Mouse (Mus musculus) embryonic fibroblast, embryonic 13.5 days (primary cell): Measurements from ENCODE around the gene Kcnq1. TPM values are rescaled to one million over a fixed set of nuclear protein-coding genes. Genes with fewer than 3 reads are reported as not detected.
A peak's percentile ranks its signal among the peaks of the same experiment; 100 is the strongest.

Experiments used
- H3K27ac ChIP-seq: 2 replicates; pipeline ENCODE4 v1.5.1; 2012; ENCODE audit warnings: low read length, control low read depth, inconsistent platforms; ENCODE audit not compliant: insufficient read depth
- H3K4me1 ChIP-seq: 2 replicates; pipeline ENCODE4 v1.6.1; 2011; ENCODE audit warnings: low read length; ENCODE audit not compliant: control insufficient read depth, insufficient read depth
- H3K4me3 ChIP-seq: 2 replicates; pipeline ENCODE4 v1.5.1; 2011; ENCODE audit warnings: mild to moderate bottlenecking, control low read depth, low read length; ENCODE audit not compliant: insufficient read depth
- CTCF ChIP-seq: IDR thresholded peaks from 2 replicates; pipeline ENCODE4 v1.5.1; 2011; ENCODE audit warnings: mild to moderate bottlenecking, control low read depth, low read length, moderate library complexity, borderline replicate concordance; ENCODE audit not compliant: insufficient read depth
- POLR2A ChIP-seq: IDR thresholded peaks from 2 replicates; pipeline ENCODE4 v1.6.1; 2011; ENCODE audit warnings: low read depth, mild to moderate bottlenecking, control low read depth, low read length, moderate library complexity
- polyA plus RNA-seq: library from polyadenylated mRNA; stranded (reverse); fragments of >200 nt; gene quantifications from 2 replicates; pipeline ENCODE4 v1.2.4, GENCODE M21; 2011; ENCODE audit warnings: low read depth; ENCODE audit not compliant: missing spikeins, insufficient read length

The Kcnq1 gene
- polyA plus RNA-seq, 1 experiment = not detected

DNA sequence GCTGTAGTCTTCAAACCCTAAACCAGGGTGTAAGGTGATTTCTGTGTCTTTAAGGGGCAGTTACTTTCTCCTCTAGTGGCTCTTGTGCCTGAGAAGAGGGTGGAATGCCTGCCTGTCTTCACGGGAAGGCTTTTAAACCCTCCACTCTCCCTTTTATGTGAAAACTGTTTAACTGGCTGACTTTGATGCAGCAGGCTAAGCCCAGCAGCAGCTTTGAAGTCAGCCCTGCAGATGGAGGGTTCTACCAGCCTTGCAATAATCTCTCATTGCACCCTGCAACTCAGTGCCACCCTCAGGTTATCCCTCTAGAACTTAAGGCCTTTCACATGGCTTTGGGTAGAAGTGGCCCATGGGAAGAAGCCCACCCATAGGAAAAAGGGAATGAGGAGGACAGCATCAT, 178.7 kb downstream of the Kcnq1 start:
- no peak overlapping the region for H3K4me3 ChIP-seq
- no peaks in the 10 kb centered on the region; the same call in 1 of the 2 replicates for H3K4me1 ChIP-seq
- TF ChIP-seq CTCF (no peak), POLR2A (no peak)
- no peak overlapping the region for H3K27ac ChIP-seq

DNA sequence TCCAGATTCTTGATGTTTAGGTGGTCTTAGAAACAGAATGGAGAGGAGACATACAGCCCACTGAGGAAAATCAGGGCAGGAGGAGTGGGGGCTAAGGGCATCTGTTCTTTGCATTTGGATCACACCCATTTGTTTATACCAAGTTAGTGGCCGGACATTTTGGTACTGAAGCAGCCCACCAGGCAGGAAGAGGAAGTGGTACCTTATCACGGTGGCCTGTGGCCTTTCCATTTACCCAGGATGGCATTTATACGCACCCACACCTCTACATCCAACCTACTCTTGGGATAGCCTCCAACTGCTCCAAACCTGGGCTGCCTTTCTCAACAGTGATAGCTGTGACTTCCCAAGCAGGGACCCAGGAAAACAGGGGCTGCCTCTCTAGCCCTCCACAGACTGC, 179.3 kb downstream of the Kcnq1 start:
- no peak for TF ChIP-seq POLR2A
- TF ChIP-seq CTCF = no peak

DNA sequence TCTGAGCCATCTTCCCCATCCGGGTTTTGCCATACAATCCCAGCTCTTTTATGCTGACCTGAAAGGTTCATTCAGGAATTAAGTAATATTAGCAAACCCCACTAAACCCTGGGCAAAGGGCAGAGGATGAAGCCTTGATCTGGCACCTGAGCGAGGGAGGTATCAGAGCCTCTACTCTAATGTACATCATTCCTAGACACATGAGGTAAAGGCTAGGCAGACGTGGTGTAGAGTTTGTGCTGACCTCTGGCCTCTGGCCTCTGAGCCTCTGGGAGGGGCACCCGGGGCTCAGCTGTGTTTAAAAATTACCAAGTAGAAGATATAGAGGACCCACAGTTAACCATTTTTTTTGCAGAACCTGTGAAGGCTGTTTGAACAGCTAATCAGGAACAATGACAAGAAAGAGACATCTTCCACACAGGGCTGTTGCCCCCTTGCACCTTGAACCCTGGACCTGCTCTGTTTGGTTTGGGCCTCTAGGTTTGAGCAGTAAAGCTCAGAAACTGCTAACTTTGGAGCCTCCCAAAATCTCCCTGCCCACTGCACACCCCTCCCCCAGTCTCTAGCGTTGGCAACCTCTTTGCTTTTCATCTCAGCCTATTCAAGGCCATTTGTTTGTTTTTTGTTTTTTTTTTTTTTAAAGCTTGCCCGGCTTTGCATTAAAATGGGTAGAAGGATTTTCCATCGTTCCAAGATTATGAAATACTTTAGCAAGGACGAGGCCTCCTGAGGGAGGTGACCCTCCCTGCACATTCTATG, 180.5 kb downstream of the Kcnq1 start:
- Histone ChIP-seq H3K27ac (no peak overlapping the region), H3K4me1 (no peaks in the 10 kb centered on the region; the same call in 1 of the 2 replicates), H3K4me3 (no peak overlapping the region)
- no peak for TF ChIP-seq CTCF
- no peak for TF ChIP-seq POLR2A

More for the DNA sequence above, 179.3 kb downstream of the Kcnq1 start:
- Histone ChIP-seq H3K4me3 (no peak overlapping the region), H3K27ac (no peak overlapping the region), H3K4me1 (no peaks in the 10 kb centered on the region; the same call in 1 of the 2 replicates)

DNA sequence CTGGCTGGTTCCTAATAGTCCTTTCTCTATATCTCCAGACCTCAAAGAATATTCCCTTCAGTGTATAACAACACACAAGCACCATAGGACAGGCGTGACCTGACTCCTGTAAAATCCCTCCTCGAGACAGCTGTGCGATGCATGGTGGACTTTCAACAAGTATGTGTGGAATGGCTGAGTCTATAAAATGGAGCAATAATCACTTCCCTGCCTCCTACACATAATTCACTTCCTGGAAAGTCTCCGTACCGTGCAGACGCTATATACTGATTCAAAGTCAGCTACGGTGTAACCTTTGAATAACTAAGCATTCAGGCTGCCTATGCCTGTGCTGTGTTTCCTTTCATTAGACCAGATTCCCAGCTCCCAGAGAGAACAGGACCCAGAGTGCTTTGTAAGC, 182.0 kb downstream of the Kcnq1 start:
- no peak for TF ChIP-seq POLR2A
- no peak for TF ChIP-seq CTCF
- H3K4me1 ChIP-seq = no peaks in the 10 kb centered on the region; the same call in 1 of the 2 replicates
- H3K4me3 ChIP-seq = no peak overlapping the region
- 0 out of 2 replicates have a peak overlapping the region, but pooled peaks have one; percentile 7 for H3K27ac ChIP-seq

DNA sequence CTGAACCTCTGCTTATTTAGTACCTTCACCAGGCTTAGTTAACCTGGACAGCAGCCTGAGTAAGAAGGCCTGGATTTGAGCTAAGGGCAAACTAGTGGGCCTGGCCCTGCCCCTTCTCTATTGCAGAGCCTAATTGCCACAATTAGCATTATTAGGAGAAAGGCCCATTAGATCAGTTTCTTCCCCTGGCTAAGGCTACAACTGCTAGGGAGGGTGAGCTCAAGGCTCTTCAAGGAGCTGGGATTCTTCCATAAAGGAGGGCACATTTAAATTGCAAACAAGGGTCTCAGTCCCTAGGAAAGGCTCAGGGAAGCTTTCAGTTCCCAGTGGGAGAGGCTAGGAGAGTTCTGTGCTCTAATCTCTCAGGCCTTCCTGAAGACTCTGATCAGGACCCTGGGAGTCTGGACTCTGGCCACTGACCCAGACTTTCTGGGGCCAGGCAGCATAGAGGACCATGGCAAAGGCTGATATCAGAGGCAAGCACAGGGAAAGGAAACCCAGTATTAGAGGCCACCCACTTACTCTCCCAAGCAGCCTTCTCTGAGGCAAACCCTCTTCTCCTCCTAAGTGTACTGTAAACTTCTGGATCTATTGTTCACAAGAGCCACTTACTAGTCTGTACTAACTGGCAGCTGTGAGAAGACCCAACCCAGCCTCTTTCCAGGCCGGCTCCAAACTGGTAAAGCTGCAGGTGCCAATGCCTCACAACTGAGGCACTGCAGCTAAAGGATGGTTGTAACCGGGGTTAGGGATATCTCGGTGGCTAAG, 183.1 kb downstream of the Kcnq1 start:
- H3K4me1 ChIP-seq = no peaks in the 10 kb centered on the region; the same call in 1 of the 2 replicates
- H3K4me3 ChIP-seq = no peak overlapping the region
- no peak overlapping the region for H3K27ac ChIP-seq
- TF ChIP-seq CTCF = no peak
- no peak for TF ChIP-seq POLR2A

DNA sequence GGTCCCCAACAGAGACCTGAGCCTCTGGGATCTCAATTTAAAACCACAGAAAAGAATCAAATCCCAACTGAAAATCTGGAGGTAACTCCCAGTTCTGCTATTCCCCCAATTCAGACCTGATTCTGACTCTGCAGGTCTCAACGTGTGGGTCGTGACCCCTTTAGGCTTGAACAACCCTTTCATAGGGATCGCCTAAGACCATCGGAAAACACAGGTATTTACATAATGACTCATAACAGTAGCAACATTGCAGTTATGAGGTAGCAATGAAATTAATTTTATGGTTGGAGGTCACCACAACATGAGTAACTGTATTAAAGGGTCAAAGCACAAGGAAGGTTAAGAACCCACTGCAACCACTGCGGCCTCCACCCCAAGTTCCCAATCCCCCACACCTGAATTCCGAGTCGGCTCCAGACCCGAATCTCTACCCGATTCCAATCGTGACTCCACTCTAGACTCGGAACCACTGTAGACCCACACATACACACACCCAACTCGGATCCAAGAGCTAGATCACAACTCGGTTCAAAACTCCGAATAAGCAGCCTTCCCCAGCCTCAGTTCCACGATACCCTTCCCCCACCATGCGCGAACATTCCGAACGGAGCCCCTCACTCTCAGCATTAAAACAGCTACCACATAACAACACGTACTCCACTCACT, 188.7 kb downstream of the Kcnq1 start:
- no peaks in the 10 kb centered on the region for H3K4me1 ChIP-seq
- TF ChIP-seq POLR2A (no peak), CTCF (no peak)
- peak overlapping the region; percentile 60 for H3K4me3 ChIP-seq
- no peak overlapping the region for H3K27ac ChIP-seq

DNA sequence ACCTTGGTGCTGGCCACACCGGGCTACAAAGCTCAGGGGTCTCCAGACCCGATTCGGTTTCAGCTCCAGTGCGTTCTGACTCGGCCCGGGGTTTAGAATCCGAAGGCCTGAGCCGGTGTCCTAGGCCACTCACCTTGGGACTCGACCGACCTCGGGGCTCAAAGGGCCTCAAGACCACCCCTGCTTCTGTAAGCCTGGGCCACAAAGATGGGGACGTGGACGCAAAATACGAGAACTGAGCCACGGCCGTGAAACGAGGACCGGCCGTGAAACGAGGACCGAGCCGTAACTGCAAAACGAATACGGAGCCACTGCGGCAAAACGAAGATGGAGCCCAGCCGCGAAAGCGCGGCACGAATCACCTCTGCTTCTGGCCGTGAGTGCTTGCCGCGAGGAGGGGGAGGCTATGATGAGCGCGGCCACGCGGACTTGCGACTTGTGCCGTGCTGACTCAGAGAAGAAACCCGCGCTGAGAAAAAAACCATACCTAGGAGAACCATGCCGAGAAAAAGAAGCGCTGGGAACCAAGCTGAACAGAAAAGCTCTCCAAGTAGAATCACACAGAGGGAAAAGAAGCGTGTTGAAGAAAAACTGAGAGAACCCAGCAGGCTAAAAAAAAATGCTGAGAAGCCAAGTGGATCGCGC, 189.3 kb downstream of the Kcnq1 start:
- Histone ChIP-seq H3K4me1 (no peaks in the 10 kb centered on the region), H3K27ac (peak overlapping the region; percentile 59), H3K4me3 (peak overlapping the region; percentile 60)
- TF ChIP-seq CTCF (no peak), POLR2A (0 out of 2 replicates have a peak, but pooled peaks have one; percentile 15)

DNA sequence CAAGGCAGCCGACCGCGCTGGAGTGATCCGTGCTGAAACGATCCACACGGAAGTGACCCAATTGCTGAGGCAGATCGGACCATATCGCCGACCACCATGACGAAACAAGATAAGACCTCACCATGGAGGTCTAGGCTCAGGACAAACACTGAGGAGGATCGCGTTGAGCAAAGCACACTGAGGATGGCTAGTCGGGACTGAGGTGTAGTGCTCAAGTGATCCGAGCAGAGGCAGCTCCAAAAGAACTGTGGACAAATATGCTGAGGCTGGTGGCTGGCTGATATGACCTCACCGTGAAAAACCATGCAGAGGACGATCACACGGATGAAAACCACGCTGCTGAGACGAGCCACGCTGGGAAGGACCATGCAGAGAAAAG, 189.8 kb downstream of the Kcnq1 start:
- Histone ChIP-seq H3K4me1 (no peaks in the 10 kb centered on the region), H3K27ac (peak overlapping the region; percentile 59), H3K4me3 (peak overlapping the region; percentile 60)
- TF ChIP-seq CTCF (no peak), POLR2A (no peak; the same call in 1 of the 2 replicates)

DNA sequence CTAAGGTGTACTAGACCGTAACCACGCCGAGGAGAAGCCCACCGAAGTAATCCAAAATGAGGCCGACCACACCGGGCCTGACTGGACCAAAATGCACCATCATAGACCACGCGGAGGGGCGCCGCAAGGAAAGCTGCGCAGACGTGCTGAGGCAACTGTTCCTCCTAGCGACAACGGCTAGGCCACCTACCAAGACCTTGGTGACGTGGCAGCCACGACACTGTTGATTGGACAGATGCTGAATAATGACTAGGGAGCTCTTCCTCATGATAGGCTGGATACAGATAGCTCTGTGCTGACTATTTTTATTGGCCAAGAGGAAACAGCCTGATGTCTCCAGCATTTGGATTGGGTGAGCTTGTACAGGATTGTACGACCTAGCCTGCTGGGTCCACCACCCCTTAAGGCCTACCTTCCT, 190.2 kb downstream of the Kcnq1 start:
- TF ChIP-seq POLR2A = peak; percentile 96
- TF ChIP-seq CTCF = no peak
- Histone ChIP-seq H3K4me1 (no peaks in the 10 kb centered on the region), H3K27ac (peak overlapping the region; percentile 59), H3K4me3 (peak overlapping the region; percentile 60)
